Mouse (Mus musculus) cerebellum, adult 2 months (tissue): ENCODE measurements around the gene Ldlrad3.

Source experiments
- CTCF ChIP-seq: fragments of 200-500 bp; IDR thresholded peaks from 2 replicates; pipeline ENCODE4 v1.5.1; 2011; ENCODE audit warnings: low read depth, mild to moderate bottlenecking, control low read depth, low read length, moderate library complexity, borderline replicate concordance; ENCODE audit not compliant: insufficient read depth
- POLR2A ChIP-seq: fragments of 200-500 bp; IDR thresholded peaks from 2 replicates; pipeline ENCODE4 v1.6.1; 2011; ENCODE audit warnings: low read length, control low read depth, borderline replicate concordance; ENCODE audit not compliant: insufficient read depth

DNA sequence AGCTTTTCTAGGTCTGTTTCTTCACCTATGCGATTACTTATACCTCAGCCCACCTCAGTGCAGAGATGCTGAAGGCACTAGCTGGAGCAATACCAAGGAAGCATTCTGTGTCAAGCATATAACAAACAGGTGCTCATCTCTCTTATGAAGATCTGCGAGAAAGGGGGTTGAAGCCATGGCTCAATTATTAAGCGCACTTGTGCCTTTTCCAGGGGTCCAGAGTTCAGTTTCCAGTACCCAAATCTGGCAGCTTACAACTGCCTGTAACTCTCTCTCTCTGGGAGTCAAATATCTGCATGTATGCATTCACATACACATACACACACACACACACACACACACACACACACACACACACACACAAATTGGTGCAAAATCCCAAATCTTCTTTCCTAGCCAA, 72.4 kb downstream of the Ldlrad3 start:
- TF ChIP-seq CTCF (no peak), POLR2A (no peak)
